Mouse (Mus musculus) brain, embryonic 14.5 days (tissue): ENCODE measurements around the gene Creb3.

Experiments
- CTCF ChIP-seq: fragments of 200-500 bp; IDR thresholded peaks from 2 replicates; pipeline ENCODE4 v1.5.1; 2012; ENCODE audit warnings: inconsistent platforms, mild to moderate bottlenecking, moderate library complexity, borderline replicate concordance; ENCODE audit not compliant: insufficient read depth, insufficient read length; ENCODE audit errors: extremely low read depth
- POLR2A ChIP-seq: fragments of 200-500 bp; IDR thresholded peaks from 2 replicates; pipeline ENCODE4 v1.6.1; 2012; ENCODE audit warnings: mild to moderate bottlenecking, inconsistent platforms, borderline replicate concordance; ENCODE audit not compliant: poor library complexity, insufficient read depth, insufficient read length, severe bottlenecking; ENCODE audit errors: extremely low read depth

- TF ChIP-seq POLR2A (no peak), CTCF (no peak)
Measured at GRCm38 (mm10) chr4:43536031-43536430, 26.1 kb upstream of the Creb3 start.
